Mouse (Mus musculus): ENCODE data around the gene Hcrt. TPM values are rescaled to one million over a fixed set of nuclear protein-coding genes. Genes with fewer than 3 reads are reported as not detected.

Hcrt gene
- polyA plus RNA-seq (2015; fragmentation: Nextera tagmentation; extraction: Ambion mirVana): not detected in 2 replicates

DNA sequence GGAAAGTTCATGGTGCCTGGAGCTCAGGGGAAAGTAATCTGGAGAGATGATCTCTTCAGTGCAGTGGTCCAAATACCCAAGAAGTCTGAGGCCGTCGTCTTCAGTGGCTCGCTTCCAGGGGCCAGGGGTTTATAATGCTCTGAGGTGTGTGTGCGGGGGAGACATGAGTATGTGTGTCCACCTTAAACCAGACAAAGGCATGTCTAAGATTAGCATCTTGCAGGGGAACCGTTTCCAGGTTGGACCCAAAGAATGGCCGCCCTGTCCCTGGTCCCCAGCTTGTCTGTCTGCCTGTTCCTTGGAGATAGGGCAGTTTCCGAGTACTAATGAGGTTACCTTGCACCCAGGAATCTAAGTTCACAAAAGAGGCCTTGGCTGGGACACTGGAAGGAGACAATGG, at the start of gene Hcrt:
Gene Hcrt (minus strand): TSS at position 101 of the 400 bp plus-strand sequence.
- no peak for ATAC-seq (ENCODE audit: low read depth)
- Histone ChIP-seq H3K9ac (ENCODE audit: low read depth, low read length) (no peak within 1 kb of the TSS), H3K36me3 (ENCODE audit: control insufficient read depth, insufficient read depth) (no peaks in the 10 kb centered on the region), H3K9me3 (replicated peaks; ENCODE audit: control insufficient read depth, low read length) (no peaks in the 10 kb centered on the region), H3K27me3 (ENCODE audit: control insufficient read depth, insufficient read depth, low read depth, low read length) (peaks cover 35% of the 10 kb centered on the region), H3K4me2 (ENCODE audit: low read depth, low read length) (peak within 1 kb of the TSS; percentile 72), H3K4me1 (ENCODE audit: control insufficient read depth, low read depth, low read length) (peaks cover 16% of the 10 kb centered on the region), H3K27ac (ENCODE audit: low read length) (no peak within 1 kb of the TSS), H3K4me3 (ENCODE audit: low read depth, low read length) (peak within 1 kb of the TSS; percentile 56)
- WGBS (ENCODE audit: insufficient replicate concordance): 73% methylated on average over 7 of the region's 7 CpGs

DNA sequence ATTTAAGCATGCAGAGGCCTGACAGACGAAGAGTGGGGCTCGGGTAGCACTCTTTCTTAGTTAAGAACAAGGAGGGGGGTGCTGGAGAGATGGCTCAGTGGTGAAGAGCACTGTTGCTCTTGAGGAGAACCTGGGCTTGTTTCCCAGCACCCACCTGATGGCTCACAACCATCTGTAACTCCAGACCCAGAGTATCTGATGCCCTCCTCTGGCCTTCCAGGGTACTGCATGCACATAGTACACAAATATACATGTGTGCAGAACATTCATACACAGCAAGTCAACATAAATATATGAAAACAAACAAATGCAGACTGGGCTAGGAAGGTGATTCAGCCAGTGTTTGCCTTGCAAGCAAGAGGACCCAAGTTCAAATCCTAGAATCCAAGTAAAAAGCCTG, 48.4 kb upstream of the Hcrt start:
- Histone ChIP-seq H3K4me1 (ENCODE audit: control insufficient read depth, low read depth, low read length) (peaks cover 17% of the 10 kb centered on the region), H3K27ac (ENCODE audit: low read length) (no peak overlapping the region), H3K36me3 (ENCODE audit: control insufficient read depth, insufficient read depth) (peaks cover 3% of the 10 kb centered on the region), H3K9ac (ENCODE audit: low read depth, low read length) (no peak overlapping the region), H3K9me3 (replicated peaks; ENCODE audit: control insufficient read depth, low read length) (no peaks in the 10 kb centered on the region), H3K4me2 (ENCODE audit: low read depth, low read length) (no peak overlapping the region), H3K27me3 (ENCODE audit: control insufficient read depth, insufficient read depth, low read depth, low read length) (no peaks in the 10 kb centered on the region), H3K4me3 (ENCODE audit: low read depth, low read length) (no peak overlapping the region)
- WGBS (ENCODE audit: insufficient replicate concordance): 73% methylated on average over 2 of the region's 2 CpGs
- no peak for ATAC-seq (ENCODE audit: low read depth)

- Histone ChIP-seq H3K9ac (ENCODE audit: low read depth, low read length) (no peak overlapping the region), H3K4me3 (ENCODE audit: low read depth, low read length) (no peak overlapping the region), H3K4me1 (ENCODE audit: control insufficient read depth, low read depth, low read length) (peaks cover 11% of the 10 kb centered on the region), H3K36me3 (ENCODE audit: control insufficient read depth, insufficient read depth) (peaks cover 3% of the 10 kb centered on the region), H3K27me3 (ENCODE audit: control insufficient read depth, insufficient read depth, low read depth, low read length) (no peaks in the 10 kb centered on the region), H3K27ac (ENCODE audit: low read length) (no peak overlapping the region), H3K4me2 (ENCODE audit: low read depth, low read length) (no peak overlapping the region), H3K9me3 (replicated peaks; ENCODE audit: control insufficient read depth, low read length) (no peaks in the 10 kb centered on the region)
- ATAC-seq (ENCODE audit: low read depth): no peak
- WGBS (ENCODE audit: insufficient replicate concordance): 76% methylated on average over 9 of the region's 9 CpGs
These were observed 47.8 kb upstream of the Hcrt start for GRCm38 (mm10) chr11:100810516-100810915.

DNA sequence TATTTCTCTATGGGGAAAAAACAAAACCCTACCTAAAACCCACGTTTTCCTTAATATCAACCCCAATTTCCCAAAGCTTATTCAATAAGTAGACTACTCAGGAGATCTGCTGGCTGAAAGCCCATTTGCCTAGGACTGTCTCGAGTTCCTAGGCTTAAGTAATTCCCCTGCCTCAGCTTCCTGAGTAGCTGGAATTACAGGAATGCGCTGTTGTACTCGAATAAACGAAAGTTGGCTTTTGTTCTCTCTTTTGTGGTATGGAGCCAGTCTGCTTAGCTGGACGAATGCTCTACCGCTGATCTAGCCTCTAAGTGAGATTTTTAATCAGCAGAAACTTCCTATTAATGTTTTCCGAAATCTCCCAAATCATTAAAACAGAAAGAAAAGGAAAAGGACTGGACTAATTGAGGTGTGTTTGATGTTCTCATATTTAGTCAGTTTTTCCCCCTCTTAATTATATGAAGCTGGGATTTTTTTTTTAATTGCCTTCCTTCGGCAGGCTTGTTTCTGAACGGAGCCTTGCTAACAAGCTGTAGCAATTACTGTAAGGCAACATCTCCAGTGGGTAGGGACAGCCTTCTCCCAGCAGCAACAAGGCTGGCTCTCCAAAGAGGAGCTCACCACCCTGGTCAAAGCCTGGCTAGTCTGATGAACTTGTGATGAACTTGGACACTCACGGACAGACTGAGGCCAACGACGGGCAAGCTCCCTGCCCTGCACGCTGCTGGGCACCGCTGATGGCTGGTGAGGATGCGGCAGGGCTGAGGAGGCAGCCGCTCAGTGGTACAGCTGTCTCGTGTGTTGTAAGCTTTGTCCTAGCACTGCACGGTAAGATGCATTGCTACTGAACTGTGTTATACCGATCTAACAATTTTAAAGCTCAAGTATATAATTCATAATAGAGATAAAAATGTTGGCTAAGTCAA, 43.9 kb upstream of the Hcrt start:
- no peak for ATAC-seq (ENCODE audit: low read depth)
- 77% methylated on average over 20 of the region's 20 CpGs for WGBS (ENCODE audit: insufficient replicate concordance)
- H3K36me3 ChIP-seq (ENCODE audit: control insufficient read depth, insufficient read depth): peaks cover 34% of the 10 kb centered on the region

DNA sequence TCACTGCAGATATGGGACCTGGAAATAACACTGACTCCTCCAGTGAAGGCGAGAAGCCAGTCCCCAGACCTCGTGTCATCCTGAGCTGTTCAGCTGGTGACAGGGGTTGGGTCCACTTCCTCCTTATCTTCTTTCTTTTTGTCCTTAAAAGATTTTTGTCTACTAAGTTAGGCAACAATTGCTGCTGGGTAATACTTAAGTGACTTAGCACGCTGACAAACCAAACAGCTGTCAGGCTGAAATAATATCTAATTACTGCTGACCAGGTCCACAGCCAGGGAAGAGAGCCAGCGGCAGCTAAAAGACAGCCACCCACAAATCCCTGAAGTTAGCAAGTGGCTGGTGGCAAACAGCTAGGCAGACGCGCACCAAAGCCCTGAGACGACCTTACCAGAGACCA, 42.8 kb upstream of the Hcrt start:
- Histone ChIP-seq H3K36me3 (ENCODE audit: control insufficient read depth, insufficient read depth) (peaks cover 39% of the 10 kb centered on the region), H3K4me1 (ENCODE audit: control insufficient read depth, low read depth, low read length) (no peaks in the 10 kb centered on the region; the same call in 1 of the 2 replicates), H3K9me3 (replicated peaks; ENCODE audit: control insufficient read depth, low read length) (no peaks in the 10 kb centered on the region), H3K4me2 (ENCODE audit: low read depth, low read length) (no peak overlapping the region), H3K9ac (ENCODE audit: low read depth, low read length) (no peak overlapping the region), H3K27me3 (ENCODE audit: control insufficient read depth, insufficient read depth, low read depth, low read length) (no peaks in the 10 kb centered on the region), H3K27ac (ENCODE audit: low read length) (no peak overlapping the region), H3K4me3 (ENCODE audit: low read depth, low read length) (no peak overlapping the region)
- 62% methylated on average over 7 of the region's 7 CpGs for WGBS (ENCODE audit: insufficient replicate concordance)
- no peak for ATAC-seq (ENCODE audit: low read depth)

More for the DNA sequence above, 43.9 kb upstream of the Hcrt start:
- H3K4me2 ChIP-seq (ENCODE audit: low read depth, low read length): no peak overlapping the region
- H3K4me3 ChIP-seq (ENCODE audit: low read depth, low read length): no peak overlapping the region
- no peaks in the 10 kb centered on the region; the same call in 1 of the 2 replicates for H3K4me1 ChIP-seq (ENCODE audit: control insufficient read depth, low read depth, low read length)
- H3K27me3 ChIP-seq (ENCODE audit: control insufficient read depth, insufficient read depth, low read depth, low read length): no peaks in the 10 kb centered on the region
- H3K27ac ChIP-seq (ENCODE audit: low read length): no peak overlapping the region
- no peak overlapping the region for H3K9ac ChIP-seq (ENCODE audit: low read depth, low read length)
- H3K9me3 ChIP-seq (replicated peaks; ENCODE audit: control insufficient read depth, low read length): no peaks in the 10 kb centered on the region

DNA sequence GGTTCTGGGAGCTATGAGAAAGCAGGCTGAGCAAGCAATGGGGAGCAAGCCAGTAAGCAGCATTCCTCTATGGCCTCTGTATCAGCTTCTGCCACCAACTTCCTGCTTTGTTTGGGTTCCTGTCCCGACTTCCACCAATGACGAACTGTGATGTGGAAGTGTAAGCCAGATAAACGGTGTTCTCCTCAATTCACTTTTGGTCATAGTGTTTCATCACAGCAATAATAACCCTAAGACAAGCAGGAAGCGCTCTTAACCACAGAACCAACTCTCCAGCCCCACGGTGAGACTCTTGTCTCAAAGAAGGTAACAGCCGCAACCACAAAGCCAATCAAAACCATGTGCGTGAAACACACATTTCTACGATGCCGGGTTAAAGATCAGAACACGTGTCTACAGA, 41.7 kb upstream of the Hcrt start:
- H3K9me3 ChIP-seq (replicated peaks; ENCODE audit: control insufficient read depth, low read length): no peaks in the 10 kb centered on the region
- no peaks in the 10 kb centered on the region for H3K27me3 ChIP-seq (ENCODE audit: control insufficient read depth, insufficient read depth, low read depth, low read length)
- 62% methylated on average over 10 of the region's 10 CpGs for WGBS (ENCODE audit: insufficient replicate concordance)
- H3K4me1 ChIP-seq (ENCODE audit: control insufficient read depth, low read depth, low read length): no peaks in the 10 kb centered on the region
- H3K4me2 ChIP-seq (ENCODE audit: low read depth, low read length): no peak overlapping the region
- peaks cover 39% of the 10 kb centered on the region for H3K36me3 ChIP-seq (ENCODE audit: control insufficient read depth, insufficient read depth)
- H3K27ac ChIP-seq (ENCODE audit: low read length): no peak overlapping the region
- no peak for ATAC-seq (ENCODE audit: low read depth)
- H3K9ac ChIP-seq (ENCODE audit: low read depth, low read length): no peak overlapping the region
- no peak overlapping the region for H3K4me3 ChIP-seq (ENCODE audit: low read depth, low read length)

DNA sequence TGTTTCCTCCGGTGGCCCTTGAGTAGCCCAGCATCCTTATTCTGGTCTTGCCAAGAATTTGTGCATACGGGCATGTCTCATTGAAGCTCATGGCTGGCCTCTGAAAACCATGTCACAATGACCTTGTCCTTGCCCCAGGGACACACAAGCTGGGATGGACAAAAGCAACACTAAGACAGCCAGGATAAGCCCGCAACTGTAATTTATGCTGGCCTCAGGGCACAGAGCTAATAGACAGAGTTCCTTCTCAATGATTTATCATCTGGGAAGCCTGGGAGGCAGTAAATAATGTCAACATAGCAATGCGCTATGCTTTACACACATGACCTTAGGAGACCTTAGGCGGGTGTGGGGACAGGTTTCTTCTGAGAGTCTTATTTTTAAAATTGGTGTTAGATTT, 36.7 kb upstream of the Hcrt start:
- ATAC-seq (ENCODE audit: low read depth): no peak
- H3K36me3 ChIP-seq (ENCODE audit: control insufficient read depth, insufficient read depth): peaks cover 32% of the 10 kb centered on the region
- H3K4me1 ChIP-seq (ENCODE audit: control insufficient read depth, low read depth, low read length): no peaks in the 10 kb centered on the region

DNA sequence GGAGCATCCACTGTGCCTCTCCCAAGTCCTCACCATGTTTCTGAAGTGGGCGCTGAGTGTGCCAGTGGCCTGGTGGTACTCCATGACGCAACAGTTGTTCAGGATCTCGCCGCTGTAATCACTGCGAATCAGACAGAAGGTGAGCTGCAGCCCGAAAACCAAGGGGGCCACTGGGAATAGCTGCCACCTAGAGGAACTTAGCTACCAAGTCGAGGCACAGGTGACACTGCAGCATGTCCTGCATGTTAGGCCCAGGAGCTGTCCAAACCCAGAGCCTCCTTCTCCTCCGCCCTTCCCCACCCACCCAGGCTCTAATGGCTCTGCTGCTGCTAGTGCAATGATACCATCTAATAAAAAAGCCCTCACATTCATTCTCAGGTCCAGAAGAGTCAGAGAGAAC, 33.9 kb upstream of the Hcrt start:
- H3K27ac ChIP-seq (ENCODE audit: low read length): no peak overlapping the region
- H3K4me2 ChIP-seq (ENCODE audit: low read depth, low read length): no peak overlapping the region
- no peak for ATAC-seq (ENCODE audit: low read depth)
- H3K9me3 ChIP-seq (replicated peaks; ENCODE audit: control insufficient read depth, low read length): no peaks in the 10 kb centered on the region
- no peaks in the 10 kb centered on the region for H3K27me3 ChIP-seq (ENCODE audit: control insufficient read depth, insufficient read depth, low read depth, low read length)
- H3K36me3 ChIP-seq (ENCODE audit: control insufficient read depth, insufficient read depth): peaks cover 4% of the 10 kb centered on the region
- no peak overlapping the region for H3K4me3 ChIP-seq (ENCODE audit: low read depth, low read length)
- H3K9ac ChIP-seq (ENCODE audit: low read depth, low read length): no peak overlapping the region
- WGBS (ENCODE audit: insufficient replicate concordance): 78% methylated on average over 8 of the region's 8 CpGs
- H3K4me1 ChIP-seq (ENCODE audit: control insufficient read depth, low read depth, low read length): no peaks in the 10 kb centered on the region

More for the DNA sequence above, 36.7 kb upstream of the Hcrt start:
- Histone ChIP-seq H3K27me3 (ENCODE audit: control insufficient read depth, insufficient read depth, low read depth, low read length) (no peaks in the 10 kb centered on the region), H3K4me3 (ENCODE audit: low read depth, low read length) (no peak overlapping the region), H3K27ac (ENCODE audit: low read length) (no peak overlapping the region), H3K4me2 (ENCODE audit: low read depth, low read length) (no peak overlapping the region), H3K9me3 (replicated peaks; ENCODE audit: control insufficient read depth, low read length) (no peaks in the 10 kb centered on the region), H3K9ac (ENCODE audit: low read depth, low read length) (no peak overlapping the region)
- WGBS (ENCODE audit: insufficient replicate concordance): 82% methylated on average over 5 of the region's 5 CpGs

DNA sequence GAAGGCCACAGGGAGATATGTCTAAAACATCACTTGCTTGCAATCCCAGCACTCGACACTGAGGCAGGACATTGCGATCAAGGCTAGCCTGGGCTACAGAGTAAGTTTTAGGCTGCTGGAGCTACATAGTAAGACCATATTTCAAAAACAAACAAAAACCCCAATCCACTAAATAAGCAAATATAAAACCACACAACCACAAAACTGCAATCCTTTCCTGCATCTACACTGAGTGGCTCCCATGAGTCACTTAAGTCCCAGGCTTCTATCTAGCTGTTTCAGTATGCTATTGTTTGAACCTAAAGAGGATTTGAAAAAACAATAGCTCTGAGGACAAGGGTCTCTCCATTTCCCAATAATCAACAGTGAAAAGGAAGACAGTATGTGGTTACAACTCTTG, 32.7 kb upstream of the Hcrt start:
- Histone ChIP-seq H3K36me3 (ENCODE audit: control insufficient read depth, insufficient read depth) (no peaks in the 10 kb centered on the region; the same call in 1 of the 2 replicates), H3K27ac (ENCODE audit: low read length) (no peak overlapping the region), H3K4me1 (ENCODE audit: control insufficient read depth, low read depth, low read length) (no peaks in the 10 kb centered on the region), H3K9me3 (replicated peaks; ENCODE audit: control insufficient read depth, low read length) (no peaks in the 10 kb centered on the region), H3K4me2 (ENCODE audit: low read depth, low read length) (no peak overlapping the region), H3K4me3 (ENCODE audit: low read depth, low read length) (no peak overlapping the region), H3K27me3 (ENCODE audit: control insufficient read depth, insufficient read depth, low read depth, low read length) (no peaks in the 10 kb centered on the region), H3K9ac (ENCODE audit: low read depth, low read length) (no peak overlapping the region)
- WGBS (ENCODE audit: insufficient replicate concordance): 89% methylated on average over 2 of the region's 2 CpGs
- ATAC-seq (ENCODE audit: low read depth): no peak

All from liver, embryonic 16.5 days (tissue).